Mouse (Mus musculus) midbrain, embryonic 10.5 days (tissue): ENCODE data around the gene Iscu. TPM values are rescaled to one million over a fixed set of nuclear protein-coding genes. Genes with fewer than 3 reads are reported as not detected.

Experiments used
- DNase-seq: peaks from one replicate; pipeline ENCODE4 v3.0.0-alpha.2; 2017; ENCODE audit warnings: low spot score
- H3K27ac ChIP-seq: fragments of 300-500 bp; sonication (generic); replicated peaks from 2 replicates; pipeline ENCODE4 v1.5.1; 2016; ENCODE audit warnings: mild to moderate bottlenecking
- H3K27me3 ChIP-seq: fragments of 300-500 bp; sonication (generic); 2 replicates; pipeline ENCODE4 v1.6.1; 2016; ENCODE audit warnings: low read depth, mild to moderate bottlenecking; ENCODE audit not compliant: poor library complexity, severe bottlenecking
- H3K36me3 ChIP-seq: fragments of 300-500 bp; sonication (generic); 2 replicates; pipeline ENCODE4 v1.6.1; 2016; ENCODE audit warnings: mild to moderate bottlenecking, moderate library complexity
- H3K4me1 ChIP-seq: fragments of 300-500 bp; sonication (generic); 2 replicates; pipeline ENCODE4 v1.6.1; 2016
- H3K4me3 ChIP-seq: fragments of 300-500 bp; sonication (generic); 2 replicates; pipeline ENCODE4 v1.5.1; 2016; ENCODE audit warnings: mild to moderate bottlenecking, moderate library complexity
- H3K9me3 ChIP-seq: fragments of 300-500 bp; sonication (generic); replicated peaks from 2 replicates; pipeline ENCODE4 v1.6.1; 2016; ENCODE audit warnings: mild to moderate bottlenecking
- WGBS: fragments of 180-500 bp; shearing (Covaris S2); methylation state at CpG from one replicate; pipeline ENCODE4 v1.1.7; 2016; 5-methylcytosine and 5-hydroxymethylcytosine counted together
- polyA plus RNA-seq: library from polyadenylated mRNA; unstranded; fragments of >200 nt; fragmentation: Nextera tagmentation; extraction: Ambion mirVana; gene quantifications from 2 replicates; pipeline ENCODE4 v1.2.1, GENCODE M21; 2016

Iscu gene
- polyA plus RNA-seq, 1 experiment from 2014 or later = 111 TPM

- peaks cover 32% of the 10 kb centered on the region for H3K4me1 ChIP-seq
- H3K4me3 ChIP-seq = peak within 1 kb of the TSS; percentile 82
- no peaks in the 10 kb centered on the region for H3K27me3 ChIP-seq
- H3K9me3 ChIP-seq = no peaks in the 10 kb centered on the region
- peak; percentile 98 for DNase-seq
- peak within 1 kb of the TSS; percentile 97 for H3K27ac ChIP-seq
- peaks cover 32% of the 10 kb centered on the region for H3K36me3 ChIP-seq
- under 1% methylated on average over 71 of the region's 71 CpGs for WGBS
These were observed 37.0 kb upstream of the Iscu start, which contains the start of gene Ficd for GRCm38 (mm10) chr5:113735345-113736112. Gene Ficd, plus strand, starts transcription at chr5:113735803.

- peak overlapping the region; percentile 97 for H3K27ac ChIP-seq
- no peaks in the 10 kb centered on the region for H3K9me3 ChIP-seq
- peak overlapping the region; percentile 82 for H3K4me3 ChIP-seq
- WGBS = 8% methylated on average over 10 of the region's 10 CpGs
- peaks cover 38% of the 10 kb centered on the region for H3K36me3 ChIP-seq
- peaks cover 27% of the 10 kb centered on the region for H3K4me1 ChIP-seq
- no peaks in the 10 kb centered on the region for H3K27me3 ChIP-seq
- DNase-seq = no peak
These were observed 36.4 kb upstream of the Iscu start for GRCm38 (mm10) chr5:113736113-113736502.

- Histone ChIP-seq H3K36me3 (peaks cover 43% of the 10 kb centered on the region), H3K4me3 (peak overlapping the region; percentile 82), H3K27me3 (no peaks in the 10 kb centered on the region), H3K27ac (peak overlapping the region; percentile 97; the same call in 1 of the 2 replicates), H3K9me3 (no peaks in the 10 kb centered on the region), H3K4me1 (peaks cover 27% of the 10 kb centered on the region)
- no peak for DNase-seq
- WGBS = 46% methylated on average over 15 of the region's 15 CpGs
These were observed 35.9 kb upstream of the Iscu start for GRCm38 (mm10) chr5:113736522-113737164.

DNA sequence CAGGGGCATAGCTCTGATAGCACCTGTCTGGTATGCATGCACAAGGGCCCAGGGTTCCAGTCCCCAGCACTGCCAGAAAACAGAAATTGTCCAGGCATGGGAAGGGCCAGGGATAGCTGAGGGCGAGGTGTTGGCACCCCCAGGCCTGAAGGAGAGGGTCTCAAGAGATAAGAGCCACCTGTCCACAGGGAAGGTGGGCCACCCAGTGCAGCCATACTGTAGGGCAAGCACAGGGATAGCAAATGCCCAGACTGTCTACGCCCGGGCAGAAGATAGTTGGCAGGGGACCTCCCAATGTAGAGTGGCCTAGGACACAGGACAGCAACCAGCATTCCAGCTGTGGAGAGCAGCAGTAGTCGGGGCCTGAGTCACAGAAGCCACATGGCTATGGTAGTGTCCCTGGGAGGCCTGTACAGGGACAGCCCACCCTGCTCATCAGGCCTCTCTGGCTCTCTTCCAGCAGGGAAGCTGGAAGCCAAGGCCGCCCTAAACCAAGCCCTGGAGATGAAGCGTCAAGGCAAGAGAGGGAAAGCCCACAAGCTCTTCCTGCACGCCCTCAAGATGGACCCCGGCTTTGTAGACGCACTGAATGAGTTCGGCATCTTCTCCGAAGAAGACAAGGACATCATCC, 34.8 kb upstream of the Iscu start:
- H3K4me3 ChIP-seq = no peak overlapping the region
- no peaks in the 10 kb centered on the region for H3K9me3 ChIP-seq
- peaks cover 27% of the 10 kb centered on the region for H3K4me1 ChIP-seq
- H3K36me3 ChIP-seq = peaks cover 54% of the 10 kb centered on the region
- no peak for DNase-seq
- no peaks in the 10 kb centered on the region for H3K27me3 ChIP-seq
- H3K27ac ChIP-seq = no peak overlapping the region
- WGBS = 91% methylated on average over 11 of the region's 11 CpGs

DNA sequence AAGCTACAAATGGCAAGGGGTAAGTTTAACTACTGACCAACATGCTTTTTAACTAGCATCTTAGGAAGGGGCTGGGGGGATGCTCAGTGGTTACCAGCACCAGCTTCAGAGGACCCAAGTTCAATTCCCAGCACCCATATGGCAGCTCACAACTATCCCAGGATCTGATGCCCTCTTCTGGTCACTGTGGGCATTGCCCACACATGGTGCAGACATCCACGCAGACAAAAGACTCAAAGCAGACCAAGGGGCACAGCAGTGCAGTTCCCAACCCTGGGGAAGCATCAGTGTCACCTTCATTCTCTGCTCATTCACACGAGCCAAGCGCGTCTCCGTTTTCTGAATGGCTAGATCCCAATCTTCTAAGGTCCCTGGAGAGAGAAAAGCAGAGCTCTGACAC, 24.9 kb upstream of the Iscu start:
- Histone ChIP-seq H3K27me3 (no peaks in the 10 kb centered on the region), H3K27ac (no peak overlapping the region), H3K4me3 (no peak overlapping the region), H3K36me3 (peaks cover 100% of the 10 kb centered on the region), H3K4me1 (no peaks in the 10 kb centered on the region), H3K9me3 (no peaks in the 10 kb centered on the region; the same call in 1 of the 2 replicates)
- no peak for DNase-seq
- WGBS = 92% methylated on average over 5 of the region's 5 CpGs

DNA sequence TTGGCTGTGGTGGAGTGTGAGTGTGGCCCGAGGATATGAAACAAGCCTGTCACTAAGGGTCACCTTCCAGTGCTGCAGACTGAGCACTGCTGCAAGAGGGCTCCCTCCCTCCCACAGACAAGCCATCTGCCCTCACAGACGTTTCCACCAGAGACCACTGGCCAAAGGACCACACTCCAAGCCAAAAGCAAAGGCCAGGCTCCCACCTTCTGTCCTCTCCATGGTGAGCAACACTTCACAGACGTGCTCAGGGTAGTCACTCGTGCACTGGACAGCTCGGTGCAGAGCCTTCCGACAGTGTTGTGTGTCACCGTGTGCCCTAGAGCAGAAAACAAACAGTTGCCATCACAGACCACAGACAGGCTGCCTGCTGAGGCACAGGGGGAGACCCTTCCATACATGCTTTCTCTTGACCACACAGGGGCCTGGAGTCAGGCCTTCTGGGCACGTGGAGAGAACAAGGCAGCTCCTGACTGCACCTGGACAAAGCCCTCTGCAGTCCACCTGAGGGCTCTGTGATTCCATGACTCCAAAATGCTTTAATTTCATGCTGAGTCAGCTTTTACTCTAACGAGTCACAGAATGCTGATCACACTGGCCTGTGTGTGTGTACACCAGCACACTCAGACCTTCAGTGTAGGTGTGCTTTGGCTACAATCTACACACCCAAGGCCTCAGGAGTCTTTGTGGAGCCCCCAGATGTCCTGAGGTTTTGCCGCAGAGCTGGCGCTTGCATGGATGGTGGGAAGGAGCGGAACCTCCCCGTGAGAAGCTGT, 23.8 kb upstream of the Iscu start:
- no peaks in the 10 kb centered on the region for H3K27me3 ChIP-seq
- H3K27ac ChIP-seq = no peak overlapping the region
- peaks cover 100% of the 10 kb centered on the region for H3K36me3 ChIP-seq
- H3K4me3 ChIP-seq = no peak overlapping the region
- WGBS = 95% methylated on average over 13 of the region's 13 CpGs
- H3K4me1 ChIP-seq = no peaks in the 10 kb centered on the region
- no peaks in the 10 kb centered on the region; the same call in 1 of the 2 replicates for H3K9me3 ChIP-seq
- DNase-seq = no peak

- Histone ChIP-seq H3K27me3 (no peaks in the 10 kb centered on the region), H3K4me1 (no peaks in the 10 kb centered on the region), H3K36me3 (peaks cover 100% of the 10 kb centered on the region), H3K4me3 (no peak overlapping the region), H3K9me3 (no peaks in the 10 kb centered on the region), H3K27ac (no peak overlapping the region)
- no peak for DNase-seq
- WGBS = 93% methylated on average over 9 of the region's 9 CpGs
These were observed 20.9 kb upstream of the Iscu start for GRCm38 (mm10) chr5:113751521-113752157.

DNA sequence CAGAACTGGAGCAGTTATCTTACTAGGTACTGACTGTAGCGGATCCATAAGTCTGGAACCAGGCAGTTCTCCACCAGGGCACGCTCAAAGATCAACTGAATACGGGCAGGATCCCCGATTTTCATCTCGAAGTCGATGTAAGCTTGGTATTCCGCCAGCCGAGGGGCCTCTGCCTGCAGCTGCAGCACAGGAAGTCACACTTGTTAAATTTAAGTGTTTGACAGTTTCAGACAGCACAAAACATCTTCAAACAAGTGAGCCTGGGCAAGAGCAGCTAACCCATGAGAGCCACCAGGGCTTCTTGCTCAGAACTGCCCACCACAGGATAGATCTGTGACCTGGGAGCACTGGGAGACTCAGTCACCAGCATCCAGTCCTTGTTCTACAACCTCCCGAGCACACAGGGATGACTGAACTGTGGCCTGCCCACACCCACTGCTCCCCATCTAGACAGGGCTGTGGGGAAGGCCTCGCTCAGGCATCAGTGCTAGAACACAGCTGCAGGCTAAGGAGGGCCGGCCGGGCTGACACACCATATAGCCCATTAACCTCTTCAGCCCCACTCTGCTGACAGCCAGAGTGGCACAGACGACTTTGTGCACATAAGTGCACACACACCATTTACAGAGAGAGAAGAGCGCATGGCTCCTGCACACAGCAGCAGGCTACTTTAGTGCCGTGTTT, 17.1 kb upstream of the Iscu start:
- no peak for DNase-seq
- WGBS = 93% methylated on average over 15 of the region's 15 CpGs
- H3K27ac ChIP-seq = no peak overlapping the region
- no peaks in the 10 kb centered on the region for H3K27me3 ChIP-seq
- no peaks in the 10 kb centered on the region for H3K4me1 ChIP-seq
- peaks cover 100% of the 10 kb centered on the region for H3K36me3 ChIP-seq
- no peak overlapping the region for H3K4me3 ChIP-seq
- no peaks in the 10 kb centered on the region for H3K9me3 ChIP-seq

- Histone ChIP-seq H3K4me3 (no peak overlapping the region), H3K27me3 (no peaks in the 10 kb centered on the region), H3K27ac (no peak overlapping the region), H3K9me3 (no peaks in the 10 kb centered on the region), H3K4me1 (no peaks in the 10 kb centered on the region), H3K36me3 (peaks cover 100% of the 10 kb centered on the region)
- no peak for DNase-seq
- WGBS = 94% methylated on average over 2 of the region's 2 CpGs
These were observed 11.0 kb upstream of the Iscu start for GRCm38 (mm10) chr5:113761585-113761984.

DNA sequence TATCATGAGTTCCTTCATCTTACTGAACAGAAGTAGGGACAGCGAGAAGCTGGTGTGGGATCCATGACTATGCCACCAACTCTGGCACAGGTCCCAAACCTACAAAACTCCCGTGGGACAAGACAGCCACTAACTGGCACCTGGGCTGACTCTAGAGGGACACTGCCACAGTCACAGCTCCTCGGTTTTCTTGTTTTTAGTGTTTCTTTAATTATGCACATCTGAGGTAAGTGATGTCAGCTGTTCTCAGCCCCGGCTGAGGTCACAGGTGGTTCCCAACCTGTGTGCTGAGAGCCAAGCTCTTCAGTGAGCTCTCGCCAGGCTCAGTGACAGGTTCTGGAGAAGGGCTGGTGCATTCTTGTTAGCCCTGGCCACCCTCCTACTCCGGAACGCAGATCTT, 8.1 kb upstream of the Iscu start:
- no peak for DNase-seq
- 95% methylated on average over 7 of the region's 7 CpGs for WGBS
- Histone ChIP-seq H3K4me1 (peaks cover 9% of the 10 kb centered on the region), H3K27ac (no peak overlapping the region), H3K9me3 (no peaks in the 10 kb centered on the region), H3K27me3 (no peaks in the 10 kb centered on the region), H3K4me3 (no peak overlapping the region), H3K36me3 (peaks cover 100% of the 10 kb centered on the region)

DNA sequence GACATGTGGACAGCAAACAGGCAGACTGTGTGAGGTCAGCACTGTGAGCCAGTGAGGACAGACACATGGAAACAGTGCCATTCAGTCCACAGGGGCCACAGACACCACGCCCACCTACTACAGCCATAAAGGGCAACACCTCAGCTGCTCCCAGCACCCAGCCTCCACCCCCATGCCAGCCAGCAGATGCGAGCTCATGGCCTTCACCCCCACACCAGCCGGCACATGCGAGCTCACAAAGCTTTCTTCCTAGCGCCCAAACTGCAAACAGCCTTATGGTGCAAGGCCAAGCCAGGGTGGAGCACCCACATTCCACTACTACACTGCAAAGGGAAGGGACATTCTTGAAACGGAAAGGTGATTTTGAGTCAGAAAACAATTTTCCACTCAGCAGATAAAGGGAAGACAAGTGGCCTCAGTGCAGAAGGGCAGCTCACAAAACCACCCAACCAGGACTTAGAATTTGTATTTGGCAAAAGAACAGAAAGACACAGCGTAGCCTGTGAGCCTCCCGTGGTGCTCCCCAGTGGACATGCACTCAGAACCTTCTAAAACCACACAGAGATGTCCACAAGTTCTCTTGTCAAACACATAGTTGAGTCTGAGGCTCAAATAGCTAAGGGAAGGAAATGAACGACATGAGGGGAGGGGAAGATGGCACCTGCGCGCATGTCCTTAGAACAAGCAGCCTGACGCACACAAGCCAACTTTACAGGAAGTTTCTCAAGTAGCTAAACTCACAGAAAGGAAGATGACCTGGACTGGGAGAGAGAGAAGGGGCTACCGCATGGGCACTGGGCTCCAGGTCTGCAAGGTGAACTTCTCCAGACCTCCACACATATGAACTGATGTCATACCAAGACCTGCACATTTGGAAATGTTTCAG, 6.7 kb upstream of the Iscu start:
- WGBS = 95% methylated on average over 13 of the region's 13 CpGs
- Histone ChIP-seq H3K4me1 (peaks cover 22% of the 10 kb centered on the region), H3K36me3 (peaks cover 89% of the 10 kb centered on the region), H3K27ac (no peak overlapping the region), H3K9me3 (no peaks in the 10 kb centered on the region), H3K27me3 (no peaks in the 10 kb centered on the region), H3K4me3 (no peak overlapping the region)
- no peak for DNase-seq
